Mouse (Mus musculus): ENCODE data around the gene Lyrm4.

Lyrm4 gene

GRCm38 (mm10) chr13:35939871-35940665, 177.3 kb downstream of the Lyrm4 start:
- DNase-seq (ENCODE audit: low spot score in 2 of 2): no peak

DNA sequence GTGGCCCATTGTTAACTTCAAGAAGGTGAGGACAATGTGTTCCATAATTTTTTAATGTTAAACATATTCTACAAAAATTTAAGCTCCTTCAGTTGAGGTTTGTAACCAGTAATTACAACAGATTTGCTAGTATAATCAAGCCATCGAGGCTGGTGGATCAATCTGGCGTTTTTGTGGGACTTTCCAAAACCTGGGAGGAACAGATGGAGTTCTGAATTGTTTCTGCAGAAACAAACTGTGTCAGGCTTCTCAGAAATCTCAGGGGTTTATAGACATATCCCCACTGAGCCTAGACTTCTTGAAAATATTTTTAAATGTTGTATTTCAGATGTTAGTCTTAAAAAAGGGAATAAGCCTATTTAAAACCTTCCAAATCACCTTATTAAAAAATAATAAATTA, 179.3 kb downstream of the Lyrm4 start:
- DNase-seq (ENCODE audit: low spot score in 2 of 2): no peak
